Mouse (Mus musculus) R1 (cell line): ENCODE results near the gene Smtnl2.
A peak's percentile ranks its signal among the peaks of the same experiment; 100 is the strongest.
"Not testable (repeated sequence)": the region's sequence is repeated elsewhere in the genome, so short reads cannot be mapped to it uniquely, and the experiment has no call there.

ENCODE experiments used
- DNase-seq: peaks from one replicate; pipeline ENCODE4 v3.0.0-alpha.2; 2018; ENCODE audit warnings: low read depth, low spot score

The Smtnl2 gene

DNA sequence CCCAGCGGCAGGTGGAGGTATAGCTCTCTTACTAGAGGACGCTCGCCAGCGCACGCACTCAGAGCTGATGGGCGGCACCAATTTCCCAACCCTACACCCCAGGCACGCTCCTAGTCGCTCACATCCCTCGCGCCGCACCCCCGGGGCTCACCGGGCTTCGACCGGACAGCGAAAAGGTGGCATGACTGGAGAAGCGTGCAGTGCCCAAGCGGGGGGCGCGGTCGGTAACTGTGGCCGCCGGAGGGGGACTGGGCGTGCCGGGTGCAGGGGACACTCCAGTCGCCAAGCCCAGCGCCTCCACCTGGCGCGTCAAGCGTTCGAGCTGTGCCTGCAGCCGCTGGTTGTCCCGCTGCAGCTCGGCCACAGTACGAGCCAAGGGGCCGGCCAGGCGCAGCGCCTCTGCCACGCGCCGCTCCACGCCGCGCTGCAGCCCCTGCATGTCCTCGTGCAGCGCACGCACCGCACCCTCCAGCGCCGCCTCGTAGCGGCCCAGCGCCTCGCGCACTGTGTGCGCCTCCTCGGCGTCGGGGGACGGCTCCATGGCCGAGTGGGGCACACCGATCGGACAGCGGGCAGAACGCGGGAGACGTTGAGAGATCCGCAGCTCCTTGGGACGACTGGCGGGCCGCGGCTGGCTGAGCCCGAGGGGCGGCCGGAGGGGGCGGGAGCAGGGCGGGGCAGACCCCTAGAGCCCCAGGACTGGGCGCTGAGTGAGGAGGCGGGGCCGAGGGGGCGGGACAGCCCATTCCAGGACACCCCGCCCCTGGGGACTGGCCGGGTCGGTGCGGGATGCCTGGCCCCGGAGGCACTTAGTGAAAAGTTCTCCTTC, at the start of gene Smtnl2:
Gene Smtnl2 (minus strand): TSS at position 621 of the 829 bp plus-strand sequence.
- peak; percentile 92 for DNase-seq

DNA sequence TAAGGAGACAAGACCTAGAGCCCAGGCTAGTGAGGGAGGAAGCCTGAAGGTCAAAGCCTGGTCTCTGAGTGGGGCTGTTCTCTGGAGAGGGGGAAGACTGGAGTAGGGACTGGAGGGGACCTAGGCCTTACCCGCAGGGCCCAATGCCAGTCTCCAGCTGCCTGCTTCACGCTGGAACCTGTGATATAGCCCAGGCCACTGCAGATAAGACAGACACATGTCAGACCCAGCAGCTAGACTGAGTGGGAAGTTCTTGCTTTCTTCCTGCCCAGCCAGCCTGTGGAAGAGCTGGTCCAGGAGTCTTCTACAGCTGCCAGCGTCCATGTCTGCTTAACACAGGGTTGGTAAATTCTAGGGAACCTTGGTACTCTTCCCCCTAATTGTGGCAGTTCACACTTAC, 47.0 kb upstream of the Smtnl2 start:
- DNase-seq: no peak

DNA sequence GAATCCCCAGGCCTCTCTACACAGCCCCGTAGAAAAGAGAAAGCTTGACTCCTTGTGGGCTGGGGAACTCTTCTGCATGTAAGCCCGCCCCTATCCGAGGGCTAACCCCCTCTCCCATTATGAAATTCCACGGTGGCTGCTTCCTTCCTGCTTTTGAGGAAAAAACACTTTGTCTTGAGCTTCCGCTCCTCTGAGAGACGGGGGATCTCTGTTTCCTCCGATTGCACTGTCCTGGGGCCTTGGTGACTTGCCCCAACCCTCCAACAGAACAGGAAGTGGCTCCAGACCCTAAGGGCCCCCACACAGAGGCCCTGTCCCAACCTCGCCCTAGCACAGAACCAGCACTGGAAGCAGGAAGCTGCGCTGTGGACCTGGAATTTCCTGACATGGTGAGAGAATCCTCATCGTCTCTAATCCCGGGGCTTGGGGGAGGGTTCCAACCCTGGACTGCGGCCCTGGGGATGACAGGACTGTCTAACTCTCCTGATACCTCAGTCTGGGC, 46.5 kb upstream of the Smtnl2 start:
- no peak for DNase-seq

DNA sequence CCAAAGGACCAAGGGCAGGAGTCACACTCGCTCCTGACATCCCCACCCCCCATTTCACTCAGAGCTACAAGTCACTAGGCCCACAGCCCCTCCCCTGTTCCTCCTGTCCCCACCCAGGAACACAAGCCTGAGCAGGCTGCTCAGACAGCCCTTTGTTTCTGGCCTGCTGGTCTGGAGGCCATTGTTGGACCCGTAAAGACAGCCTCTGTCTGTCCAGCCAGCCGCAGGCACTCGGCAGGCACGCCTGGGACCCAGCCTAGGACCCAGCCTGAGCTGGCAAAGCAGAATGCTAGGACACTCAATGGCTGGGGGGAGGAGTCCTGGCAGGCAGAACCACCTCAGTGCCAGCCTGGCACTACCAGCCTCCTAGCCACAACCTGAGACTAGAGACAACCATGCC, 44.2 kb upstream of the Smtnl2 start:
- DNase-seq: no peak

DNA sequence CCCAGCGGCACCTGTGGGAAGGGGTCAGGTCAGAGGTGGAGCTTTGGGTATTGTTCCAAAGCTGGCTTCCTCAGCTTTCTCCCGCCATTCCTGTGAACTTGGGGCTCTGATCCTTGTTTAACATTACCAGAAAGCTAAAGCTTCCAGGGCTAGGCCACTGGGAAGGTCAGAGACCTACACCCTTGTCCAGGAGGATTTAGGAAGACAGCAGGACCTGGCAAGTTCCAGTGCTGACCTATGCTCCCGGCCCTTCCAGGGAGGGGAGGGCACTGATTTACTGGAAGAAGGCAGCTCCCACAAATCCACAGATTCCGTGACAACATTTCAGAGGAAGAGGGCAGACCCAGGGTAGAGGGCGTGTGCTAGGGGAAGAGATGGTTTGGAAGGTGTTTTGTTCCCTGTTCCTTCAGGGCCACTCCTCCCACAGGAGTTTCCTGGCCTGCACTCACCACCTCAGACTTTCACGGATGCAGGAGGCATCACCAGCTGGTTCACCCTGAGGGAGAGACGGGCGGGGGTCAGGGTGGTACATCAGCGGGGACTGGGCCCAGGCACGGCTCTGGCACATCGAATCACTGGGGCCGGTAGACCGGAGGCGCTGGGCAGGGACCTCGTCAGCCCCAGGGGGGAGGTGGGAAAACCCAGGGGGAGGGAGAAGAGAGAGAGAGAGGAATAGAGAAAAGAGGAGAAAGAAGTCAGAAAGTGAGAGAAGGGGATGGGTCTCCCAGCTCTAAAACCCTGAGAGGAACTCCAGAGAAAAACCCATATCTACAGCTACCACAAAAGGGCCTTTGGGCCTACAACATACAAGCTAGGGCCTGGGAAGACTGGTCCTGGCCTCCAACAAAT, 41.8 kb upstream of the Smtnl2 start:
- no peak for DNase-seq

DNA sequence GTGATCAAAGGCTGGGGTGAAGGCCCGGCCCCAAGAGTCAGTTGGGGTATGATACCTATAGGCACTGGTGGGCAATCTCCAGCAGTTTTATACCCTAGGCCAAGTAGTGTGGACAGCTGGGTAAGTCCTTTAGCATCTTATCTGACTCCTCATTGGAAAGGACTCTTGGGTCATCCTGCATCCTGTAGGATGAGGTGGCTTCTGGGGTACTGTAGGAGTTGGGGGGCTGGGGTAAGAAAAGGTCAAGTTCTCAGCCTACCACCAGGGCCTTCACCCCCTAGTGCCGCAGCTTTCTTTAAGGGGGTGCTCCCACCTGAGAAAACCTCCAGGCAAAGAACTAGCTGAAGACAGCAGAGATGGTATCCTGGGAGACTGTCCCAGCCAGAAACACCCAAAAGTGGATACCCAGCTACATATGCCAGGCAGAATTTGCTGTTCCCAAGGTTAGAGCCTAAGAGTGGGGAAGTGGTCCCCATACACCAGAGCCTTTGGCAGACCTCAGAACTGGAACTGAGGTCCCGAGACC, 40.7 kb upstream of the Smtnl2 start:
- DNase-seq: no peak

DNA sequence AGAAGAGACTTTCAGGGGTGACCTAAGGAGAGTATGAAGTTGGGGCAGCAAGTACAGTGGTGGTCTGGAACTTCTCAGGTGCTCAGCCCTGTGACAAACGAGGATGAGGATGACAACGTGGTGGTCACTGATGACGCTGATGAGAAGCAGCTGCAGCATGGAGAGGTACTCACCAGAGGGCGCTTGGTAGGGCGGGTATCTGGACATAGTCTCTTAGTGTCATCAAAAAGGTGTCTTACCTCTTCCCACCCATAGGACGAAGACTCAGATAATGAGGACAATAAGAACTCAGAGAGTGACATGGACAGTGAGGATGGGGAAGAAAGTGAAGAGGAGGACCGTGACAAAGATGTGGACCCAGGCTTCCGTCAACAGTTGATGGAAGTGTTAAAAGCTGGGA, 36.0 kb upstream of the Smtnl2 start:
- DNase-seq: peak; percentile 72

DNA sequence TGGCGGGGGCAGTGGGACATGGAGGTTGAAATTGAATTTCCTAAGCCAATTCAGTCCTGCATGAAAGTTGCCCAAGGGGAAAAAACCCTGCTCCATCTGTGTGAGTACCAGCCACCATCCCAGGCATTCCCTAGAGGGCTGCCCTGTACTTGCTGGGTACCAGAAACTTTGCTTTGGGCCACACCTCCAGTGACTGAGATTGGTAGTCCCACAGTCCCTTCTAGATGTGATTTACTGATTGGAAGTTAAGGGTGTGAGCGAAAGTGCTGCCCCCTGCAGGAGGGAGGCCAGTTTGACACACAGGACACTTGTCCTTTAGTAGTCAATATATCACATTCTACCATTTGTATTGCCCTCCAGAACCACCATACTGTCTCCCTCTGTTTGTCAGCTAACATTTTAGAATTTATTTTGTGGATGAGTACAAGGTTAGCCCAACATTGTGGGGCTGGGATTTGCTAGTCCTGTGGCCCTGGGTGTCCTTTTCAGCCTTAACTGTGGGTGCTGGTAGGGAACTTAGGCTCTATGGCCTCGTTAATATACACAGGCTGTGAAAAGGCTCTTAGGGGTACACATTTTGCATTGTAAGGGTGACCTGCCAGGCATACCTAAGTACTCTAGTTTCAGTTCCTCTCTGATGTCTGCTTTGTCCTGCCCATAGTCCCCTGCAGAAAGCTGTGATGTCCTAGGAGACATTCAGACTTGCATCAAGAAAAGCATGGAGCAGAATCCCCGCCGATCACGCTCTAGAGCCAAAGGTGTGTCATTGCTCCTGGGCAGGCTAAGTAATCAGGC, 35.0 kb upstream of the Smtnl2 start:
- peak; percentile 91 for DNase-seq

DNA sequence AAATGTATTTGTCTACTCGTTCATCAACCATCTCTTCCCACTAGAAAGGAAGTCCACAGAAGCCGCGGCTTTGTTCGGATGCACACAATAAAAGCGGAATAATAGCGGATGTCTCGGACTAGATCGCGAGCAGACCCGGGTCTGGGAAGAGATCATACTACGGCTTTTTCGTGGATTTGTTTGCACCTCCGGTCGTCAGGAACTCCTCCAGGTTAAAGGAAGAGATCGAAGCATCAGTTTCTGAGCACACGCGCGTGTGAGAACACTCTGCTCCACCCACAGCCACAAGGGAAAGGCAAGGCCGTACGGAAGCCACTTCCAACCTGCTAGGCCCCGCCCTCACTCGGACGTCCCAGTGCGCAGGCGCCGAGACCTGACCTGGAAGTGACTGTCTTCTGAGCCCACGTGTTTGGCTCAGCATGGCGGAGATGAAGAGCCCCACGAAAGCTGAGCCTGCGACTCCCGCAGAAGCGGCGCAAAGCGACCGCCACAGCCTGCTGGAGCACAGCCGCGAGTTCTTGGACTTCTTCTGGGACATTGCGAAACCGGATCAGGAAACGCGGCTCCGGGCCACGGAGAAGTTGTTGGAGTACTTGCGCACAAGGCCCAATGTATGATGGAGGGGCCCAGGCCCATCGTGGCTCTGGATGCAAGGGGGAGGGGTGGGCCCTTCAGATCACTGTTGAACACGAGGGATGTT, 29.6 kb upstream of the Smtnl2 start, which contains the start of gene Mybbp1a:
Gene Mybbp1a (plus strand): TSS at position 391 of the 700 bp plus-strand sequence.
- peak; percentile 98 for DNase-seq

DNA sequence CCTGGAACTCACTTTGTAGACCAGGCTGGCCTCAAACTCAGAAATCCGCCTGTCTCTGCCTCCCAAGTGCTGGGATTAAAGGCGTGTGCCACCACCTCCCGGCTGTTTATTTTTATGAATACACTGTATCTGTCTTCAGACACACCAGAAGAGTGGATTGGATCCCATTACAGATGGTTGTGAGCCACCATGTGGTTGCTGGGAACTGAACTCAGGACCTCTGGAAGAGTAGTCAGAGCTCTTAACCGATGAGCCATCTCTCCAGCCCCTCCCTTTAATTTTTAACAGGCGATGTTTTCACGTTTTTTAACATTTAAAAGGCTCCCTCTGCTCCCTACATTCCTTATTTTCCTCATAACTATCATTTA, 29.1 kb upstream of the Smtnl2 start:
- not testable (repeated sequence) for DNase-seq

DNA sequence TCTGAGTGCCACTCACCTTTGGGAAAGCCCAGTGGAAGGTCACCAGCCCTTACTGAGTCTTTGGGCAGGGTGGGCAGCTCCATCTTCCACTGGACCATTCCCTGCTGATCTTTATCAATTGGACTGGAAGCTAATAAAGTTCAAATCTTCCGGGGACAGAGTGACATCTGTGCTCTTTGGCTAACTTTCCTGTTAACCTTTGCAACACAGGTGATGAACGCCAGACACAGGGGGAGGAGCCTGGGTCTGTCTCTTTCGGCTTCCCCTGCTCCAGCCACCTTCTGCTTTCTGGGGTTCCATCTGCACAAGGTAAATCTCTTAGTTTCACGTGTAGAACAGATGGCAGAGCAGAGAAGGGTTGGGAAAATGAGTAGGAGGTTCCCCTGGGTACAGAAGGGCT, 26.9 kb upstream of the Smtnl2 start:
- DNase-seq: no peak

DNA sequence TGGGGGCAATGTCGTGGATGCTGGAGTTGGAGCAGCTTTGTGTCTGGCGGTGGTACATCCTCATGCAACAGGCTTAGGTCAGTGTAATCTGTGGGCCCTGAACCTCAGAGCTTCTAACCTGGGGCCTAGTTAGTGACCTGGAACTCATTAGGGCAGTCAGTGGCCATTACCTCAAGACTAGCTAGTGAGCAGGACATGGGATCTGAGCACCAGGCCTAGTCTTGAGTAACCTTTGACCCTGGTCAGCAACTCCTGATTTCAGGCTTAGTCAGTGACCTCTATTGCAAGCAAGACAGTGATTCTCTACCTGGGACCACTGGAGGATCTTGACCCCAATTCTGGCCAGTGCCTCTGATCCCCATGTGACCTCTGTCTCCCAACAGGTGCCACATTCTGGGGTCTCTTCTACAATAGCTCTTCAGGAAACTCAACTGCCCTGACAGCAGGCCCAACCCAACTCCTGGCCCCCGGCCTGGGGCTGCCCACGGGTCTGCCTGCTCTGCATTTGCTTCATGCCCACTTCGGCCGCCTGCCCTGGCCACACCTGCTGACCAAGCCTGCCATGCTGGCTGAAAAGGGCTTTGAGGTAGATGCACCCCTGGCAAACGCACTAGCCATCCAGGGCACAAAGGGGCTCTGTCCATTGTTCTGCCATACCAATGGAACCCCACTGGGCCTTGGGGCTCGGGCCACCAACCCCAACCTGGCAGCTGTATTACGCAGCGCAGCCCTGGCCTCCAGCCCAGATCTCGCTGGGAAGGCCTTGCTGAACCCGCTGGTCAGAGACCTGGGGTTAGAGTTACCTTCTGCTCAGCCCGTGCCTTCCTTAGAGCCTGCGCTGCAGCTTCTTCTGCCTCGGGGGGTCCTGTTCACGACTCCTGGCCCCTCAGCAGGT, 25.5 kb upstream of the Smtnl2 start:
- no peak for DNase-seq

DNA sequence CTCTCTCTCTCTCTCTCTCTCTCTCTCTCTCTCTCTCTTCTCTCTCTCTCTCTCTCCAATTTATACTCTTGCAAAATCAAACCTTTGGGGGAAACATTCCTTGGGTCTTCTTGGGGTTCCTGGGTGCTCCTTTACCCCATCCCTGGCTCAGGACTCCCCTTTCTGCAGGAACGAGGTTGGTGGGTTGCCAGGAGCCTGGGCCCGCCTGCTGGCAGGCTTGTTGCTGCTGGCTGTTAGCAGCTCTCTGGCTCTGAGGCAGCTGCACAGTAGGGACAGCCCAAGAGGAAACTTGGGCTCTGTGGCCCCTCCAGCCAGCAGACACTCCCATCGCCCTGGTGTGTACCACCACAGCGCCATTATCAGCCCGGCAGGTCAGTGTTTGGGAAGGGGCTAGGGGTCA, 24.8 kb upstream of the Smtnl2 start:
- no peak for DNase-seq

DNA sequence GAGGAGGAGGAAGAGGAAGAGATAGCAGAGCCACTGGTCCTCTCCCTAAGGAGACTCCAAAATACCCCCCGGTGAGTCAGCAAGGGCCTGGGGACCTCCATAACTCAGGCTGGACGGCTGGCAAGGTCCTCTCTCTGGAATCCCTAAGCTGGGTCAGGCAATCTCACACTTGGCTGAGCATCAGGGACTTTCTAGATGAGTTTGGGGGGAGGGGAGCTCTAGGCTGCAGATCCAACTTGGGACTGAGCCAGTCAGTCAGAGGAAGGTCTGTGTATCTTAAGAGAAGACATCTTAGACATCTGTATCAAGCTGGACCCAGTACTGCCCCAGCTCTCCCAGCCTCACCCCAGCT, 24.2 kb upstream of the Smtnl2 start:
- DNase-seq: no peak

DNA sequence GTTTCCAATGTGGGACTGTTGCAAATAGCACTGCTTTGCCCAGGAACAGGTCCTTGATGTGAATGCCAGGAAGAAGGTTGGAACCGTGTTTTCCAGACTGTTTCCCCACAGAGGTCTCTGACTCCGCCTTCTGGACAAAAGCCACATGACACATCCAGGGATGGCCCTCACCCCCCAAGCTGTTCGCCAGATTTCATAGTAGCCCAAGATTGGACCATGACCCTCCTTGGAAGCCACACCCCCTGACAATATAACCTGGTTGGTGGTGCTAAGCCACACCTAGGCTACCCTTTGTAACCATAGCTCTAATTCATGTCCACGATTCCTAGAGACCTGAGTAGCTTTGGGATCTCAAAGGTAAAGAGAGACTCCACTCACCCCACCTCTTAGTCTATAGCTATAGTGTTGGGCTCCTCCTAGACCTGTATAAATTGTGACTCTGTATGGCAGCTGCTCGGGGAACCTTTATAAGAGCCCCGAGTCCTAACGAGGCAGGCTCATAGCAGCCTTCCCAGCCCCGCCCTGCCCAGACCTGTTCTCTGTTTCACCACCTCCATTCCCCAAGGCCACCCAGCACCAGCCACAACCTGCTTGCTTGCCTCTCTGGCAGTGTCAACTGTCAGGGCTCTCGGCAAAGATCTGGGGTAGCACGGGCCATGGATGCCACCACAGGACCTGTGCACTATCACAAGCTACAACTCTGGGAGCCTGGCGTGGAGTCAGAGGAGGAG, 23.6 kb upstream of the Smtnl2 start, which contains the start of gene Ggt6:
Gene Ggt6 (plus strand): TSS at position 564 of the 731 bp plus-strand sequence.
- DNase-seq: peak; percentile 84

DNA sequence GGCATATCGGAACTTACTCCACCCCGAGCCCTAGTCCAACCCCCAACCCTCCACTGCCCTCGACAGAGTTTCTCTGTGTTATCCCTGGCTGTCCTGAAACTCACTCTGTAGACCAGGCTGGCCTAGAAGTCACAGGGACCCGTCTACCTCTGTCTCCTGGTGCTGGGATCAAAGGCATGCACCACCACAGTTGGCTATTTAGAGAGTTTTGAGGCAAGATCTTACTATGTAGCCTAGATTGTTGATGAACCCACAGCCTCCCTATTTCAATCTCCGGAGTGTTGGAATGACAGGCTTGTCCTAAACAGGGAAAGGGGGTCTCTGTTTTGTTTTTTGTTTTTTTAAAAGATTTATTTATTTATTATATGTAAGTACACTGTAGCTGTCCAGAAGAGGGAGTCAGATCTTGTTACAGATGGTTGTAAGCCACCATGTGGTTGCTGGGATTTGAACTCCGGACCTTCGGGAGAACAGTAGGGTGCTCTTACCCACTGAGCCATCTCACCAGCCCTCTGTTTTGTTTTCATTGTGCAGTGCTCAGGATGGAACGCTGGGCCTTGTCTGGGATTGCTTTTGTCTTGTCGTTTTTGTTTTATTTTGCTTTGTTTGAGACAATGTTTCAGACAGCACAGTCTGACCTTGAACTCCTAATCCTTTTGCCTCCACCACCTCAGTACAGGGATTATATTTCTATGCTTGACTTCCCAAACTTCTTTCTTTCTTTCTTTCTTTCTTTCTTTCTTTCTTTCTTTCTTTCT, 19.0 kb upstream of the Smtnl2 start:
- DNase-seq: peak; percentile 83

DNA sequence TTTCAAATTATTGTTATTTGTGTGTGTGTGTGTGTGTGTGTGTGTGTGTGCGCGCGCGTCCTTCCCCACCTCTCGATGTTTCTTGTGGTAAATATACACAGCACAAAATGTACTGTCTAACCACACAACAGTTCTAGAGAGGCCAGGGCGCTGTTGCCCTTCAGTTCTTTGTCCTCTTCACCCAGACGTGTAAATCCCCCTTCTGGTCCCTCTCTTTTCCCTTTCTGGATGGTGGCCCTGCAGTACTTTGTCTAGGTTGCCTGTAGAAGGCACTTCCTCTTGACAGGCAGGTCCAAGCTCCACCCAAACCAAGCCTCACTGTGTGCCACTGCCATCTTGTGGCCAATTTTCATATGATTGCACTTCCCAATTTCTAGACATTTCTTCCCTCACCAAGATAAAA, 17.8 kb upstream of the Smtnl2 start:
- DNase-seq: peak; percentile 92

DNA sequence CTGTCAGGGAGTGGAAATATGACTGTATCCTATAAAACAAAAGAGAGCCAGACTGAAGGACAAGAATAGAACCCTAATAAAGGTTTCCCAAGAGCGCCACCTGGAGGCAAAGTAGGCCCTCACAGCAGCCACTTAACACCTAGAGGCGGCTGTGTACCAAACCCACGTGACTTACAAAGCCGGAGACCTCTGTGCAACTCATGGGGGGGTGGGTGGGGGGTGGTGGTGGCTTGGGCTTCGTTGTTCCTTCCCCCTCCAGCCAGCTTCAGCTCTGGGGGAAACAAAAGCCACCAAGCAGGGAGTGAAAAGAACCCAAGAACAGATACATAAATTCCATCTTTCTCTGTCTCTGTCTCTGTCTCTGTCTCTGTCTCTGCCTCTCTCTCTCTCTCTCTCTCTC, 17.2 kb upstream of the Smtnl2 start:
- DNase-seq: peak; percentile 92
